Mouse (Mus musculus) G1E (cell line): ENCODE data around the gene Ccdc40.

Experiments used
- CTCF ChIP-seq: IDR thresholded peaks from 2 replicates; pipeline ENCODE4 v1.5.1; 2012; ENCODE audit warnings: low read depth, low read length, inconsistent platforms, mixed read lengths
- GATA1 ChIP-seq: IDR thresholded peaks from 2 replicates; pipeline ENCODE4 v1.6.1; 2012; ENCODE audit warnings: borderline replicate concordance, low read length, inconsistent platforms, mixed read lengths
- GATA2 ChIP-seq: IDR thresholded peaks from 2 replicates; pipeline ENCODE4 v1.6.1; 2012; ENCODE audit warnings: low read depth, low read length, inconsistent platforms, borderline replicate concordance
- POLR2AphosphoS5 ChIP-seq: IDR thresholded peaks from 2 replicates; pipeline ENCODE4 v1.6.1; 2012; ENCODE audit warnings: low read depth, low read length, inconsistent platforms; ENCODE audit not compliant: insufficient replicate concordance
- TAL1 ChIP-seq: conservative IDR thresholded peaks from 2 replicates; pipeline ENCODE4 v1.6.1; 2012; ENCODE audit warnings: low read depth, low read length, inconsistent platforms, mixed read lengths

DNA sequence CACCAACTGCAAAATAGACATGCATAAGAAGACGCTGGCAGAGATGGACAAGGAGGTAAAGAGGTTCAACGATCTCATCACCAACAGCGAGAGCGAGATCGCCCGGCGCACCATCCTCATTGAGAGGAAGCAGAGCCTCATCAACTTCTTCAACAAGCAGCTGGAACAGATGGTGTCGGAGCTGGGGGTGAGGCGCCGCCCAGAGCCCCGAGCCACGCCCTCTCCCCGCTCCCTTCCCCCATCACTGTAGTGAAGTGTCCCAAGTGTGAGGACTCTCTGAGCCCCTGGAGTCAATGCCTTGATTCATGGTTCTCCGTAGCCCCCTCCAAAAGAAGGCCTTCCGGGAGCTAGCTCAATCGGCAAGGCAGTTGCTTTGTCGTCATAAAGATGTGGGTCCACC lies 22.6 kb downstream of the Ccdc40 start:
- TF ChIP-seq CTCF = no peak
- no peak for TF ChIP-seq GATA2
- TF ChIP-seq GATA1 = no peak
- TF ChIP-seq TAL1 = no peak
- TF ChIP-seq POLR2AphosphoS5 = no peak
